Mouse (Mus musculus) MEL-GATA-1-ER (cell line): ENCODE results near the gene Lyrm7.
A peak's percentile ranks its signal among the peaks of the same experiment; 100 is the strongest.
"Not testable (repeated sequence)": the region's sequence is repeated elsewhere in the genome, so short reads cannot be mapped to it uniquely, and the experiment has no call there.

Experiments used
- DNase-seq: peaks from one replicate; pipeline ENCODE4 v3.0.0-alpha.2; 2012; ENCODE audit warnings: low read depth; ENCODE audit errors: extremely low read depth

The Lyrm7 gene

GRCm38 (mm10) chr11:54860256-54861038 lies at the start of gene Lyrm7:
Gene Lyrm7 (minus strand): TSS chr11:54860916.
- peak; percentile 99 for DNase-seq

GRCm38 (mm10) chr11:54910081-54910665 lies 49.5 kb upstream of the Lyrm7 start:
- no peak for DNase-seq

GRCm38 (mm10) chr11:54909273-54909672 lies 48.6 kb upstream of the Lyrm7 start:
- no peak for DNase-seq

GRCm38 (mm10) chr11:54907259-54907658 lies 46.5 kb upstream of the Lyrm7 start:
- no peak for DNase-seq

GRCm38 (mm10) chr11:54906466-54906865 lies 45.8 kb upstream of the Lyrm7 start:
- DNase-seq = no peak

- DNase-seq = no peak
Measured at GRCm38 (mm10) chr11:54905931-54906330, 45.2 kb upstream of the Lyrm7 start.

GRCm38 (mm10) chr11:54905086-54905485 lies 44.4 kb upstream of the Lyrm7 start:
- no peak for DNase-seq

- DNase-seq = no peak
Measured at GRCm38 (mm10) chr11:54903940-54904706, 43.4 kb upstream of the Lyrm7 start.

GRCm38 (mm10) chr11:54903339-54903738 lies 42.6 kb upstream of the Lyrm7 start:
- DNase-seq = no peak

- no peak for DNase-seq
Measured at GRCm38 (mm10) chr11:54902333-54903323, 41.9 kb upstream of the Lyrm7 start, which contains the start of gene Gpx3. Gene Gpx3 (plus strand): TSS chr11:54902453.

- no peak for DNase-seq
Measured at GRCm38 (mm10) chr11:54899657-54900056, 38.9 kb upstream of the Lyrm7 start.

GRCm38 (mm10) chr11:54897470-54897869 lies 36.8 kb upstream of the Lyrm7 start:
- DNase-seq = no peak

GRCm38 (mm10) chr11:54896646-54897045 lies 35.9 kb upstream of the Lyrm7 start:
- DNase-seq = not testable (repeated sequence)

GRCm38 (mm10) chr11:54894589-54894988 lies 33.9 kb upstream of the Lyrm7 start:
- no peak for DNase-seq

- no peak for DNase-seq
Measured at GRCm38 (mm10) chr11:54892091-54892490, 31.4 kb upstream of the Lyrm7 start.

GRCm38 (mm10) chr11:54891341-54891740 lies 30.6 kb upstream of the Lyrm7 start:
- no peak for DNase-seq

GRCm38 (mm10) chr11:54887927-54888326 lies 27.2 kb upstream of the Lyrm7 start:
- DNase-seq = no peak

GRCm38 (mm10) chr11:54885406-54885805 lies 24.7 kb upstream of the Lyrm7 start:
- no peak for DNase-seq

GRCm38 (mm10) chr11:54884937-54885336 lies 24.2 kb upstream of the Lyrm7 start:
- DNase-seq = no peak

GRCm38 (mm10) chr11:54884197-54884828 lies 23.6 kb upstream of the Lyrm7 start:
- DNase-seq = peak; percentile 72
